Mouse (Mus musculus) brain, embryonic 18.5 days (tissue): Measurements from ENCODE around the gene Tmem198b.
"Not testable (repeated sequence)": the region's sequence is repeated elsewhere in the genome, so short reads cannot be mapped to it uniquely, and the experiment has no call there.

Experiments
- DNase-seq: peaks from one replicate; pipeline ENCODE4 v3.0.0-alpha.2; 2012; ENCODE audit warnings: low read depth, low spot score

The Tmem198b gene

DNA sequence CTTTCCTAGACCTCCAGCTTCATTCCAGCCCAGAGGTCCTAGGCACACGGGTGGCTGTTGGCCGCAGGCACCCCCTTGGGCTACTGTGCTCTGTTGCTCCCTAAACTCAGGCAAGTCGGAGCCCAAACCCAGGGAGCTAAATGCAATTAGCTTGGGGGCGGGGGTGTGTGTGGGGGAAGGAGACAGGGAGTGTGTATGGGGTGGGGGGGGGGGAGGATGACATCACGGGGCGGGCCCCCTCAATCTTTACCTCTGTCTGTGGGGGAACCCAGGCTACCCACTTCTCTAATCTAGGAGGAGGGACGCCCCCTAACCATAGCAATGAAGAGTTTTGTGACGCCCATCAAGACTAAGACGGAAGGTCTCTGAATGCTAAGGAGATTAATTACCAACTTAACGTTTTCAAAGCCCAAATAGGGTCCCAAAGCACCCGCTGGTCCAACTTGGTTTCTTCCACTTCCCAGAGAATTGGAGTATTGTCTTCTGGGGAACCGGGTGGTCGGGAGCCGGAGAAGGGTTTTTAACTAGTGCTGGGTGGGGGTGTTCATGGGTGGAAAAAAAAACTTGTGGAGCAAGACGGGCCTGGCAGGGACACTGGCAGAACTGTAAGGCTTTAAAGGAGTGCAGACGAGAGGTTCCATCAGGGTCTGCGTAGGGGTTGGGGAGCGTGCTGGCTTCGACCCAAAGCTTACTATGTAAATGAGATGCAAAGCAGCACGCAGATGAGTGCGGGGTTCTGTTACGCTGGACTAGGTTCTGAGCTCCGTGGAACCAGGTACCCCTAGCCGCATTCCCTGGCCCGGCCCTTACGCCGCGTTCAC is at the start of gene Tmem198b:
Gene Tmem198b, minus strand, starts transcription at position 100 of the 821 bp plus-strand sequence.
- peak; percentile 80 for DNase-seq

DNA sequence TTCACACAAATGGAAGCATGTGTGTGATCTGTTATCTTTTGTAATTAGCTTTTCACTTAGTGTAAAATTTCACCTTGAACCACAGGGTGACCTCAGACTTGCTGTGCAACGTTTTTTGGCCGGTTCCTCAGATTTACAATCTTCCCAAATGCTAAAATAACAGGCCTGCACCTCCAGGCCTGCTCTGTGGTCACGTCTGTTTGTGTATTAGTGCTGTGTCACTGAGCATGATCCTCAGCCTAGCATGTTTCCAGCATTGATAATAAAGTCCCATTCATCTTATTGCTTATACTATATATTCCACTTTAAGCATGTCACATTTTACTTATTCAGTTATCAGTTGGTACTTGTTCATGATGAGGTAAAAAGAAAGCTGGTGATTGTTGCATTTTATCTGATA is 46.2 kb upstream of the Tmem198b start:
- no peak for DNase-seq

DNA sequence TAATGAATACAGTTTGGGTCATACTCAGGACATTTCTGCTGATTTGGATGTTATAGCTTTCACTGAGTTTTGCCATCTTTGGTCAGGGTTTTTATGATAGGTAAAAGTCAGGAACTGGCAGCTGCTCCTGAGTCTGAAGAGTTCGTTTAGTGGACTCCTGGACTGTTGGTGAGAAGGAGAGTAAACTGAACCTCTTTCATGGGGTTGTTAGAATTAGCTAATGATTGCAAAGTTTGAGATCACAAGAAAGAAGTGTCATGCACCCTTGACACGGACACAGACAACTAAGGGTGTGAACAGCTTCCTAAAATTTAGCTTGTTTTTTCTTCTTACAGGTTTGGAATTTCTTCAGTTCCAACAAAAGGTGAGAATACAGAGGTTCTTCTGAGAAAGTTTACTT is 44.3 kb upstream of the Tmem198b start:
- DNase-seq = no peak

DNA sequence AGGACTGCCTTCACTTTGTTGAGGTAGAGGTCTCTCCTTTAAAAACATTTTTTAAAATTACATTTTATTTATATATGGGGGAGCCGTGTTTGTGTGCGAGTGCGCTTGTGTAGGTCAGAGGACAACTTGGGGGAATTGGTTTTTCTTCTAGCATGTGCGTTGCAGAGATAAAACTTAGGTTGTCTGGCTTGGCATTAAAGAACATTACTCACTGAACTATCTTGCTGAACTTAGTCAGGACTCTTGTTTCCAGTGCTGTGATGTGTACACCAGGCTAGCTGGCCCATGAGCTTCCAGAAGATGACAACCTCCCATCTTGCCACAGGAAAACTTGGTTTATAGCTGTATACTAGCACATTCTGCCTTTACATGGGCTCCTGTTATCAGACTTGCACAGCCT is 42.5 kb upstream of the Tmem198b start:
- no peak for DNase-seq

DNA sequence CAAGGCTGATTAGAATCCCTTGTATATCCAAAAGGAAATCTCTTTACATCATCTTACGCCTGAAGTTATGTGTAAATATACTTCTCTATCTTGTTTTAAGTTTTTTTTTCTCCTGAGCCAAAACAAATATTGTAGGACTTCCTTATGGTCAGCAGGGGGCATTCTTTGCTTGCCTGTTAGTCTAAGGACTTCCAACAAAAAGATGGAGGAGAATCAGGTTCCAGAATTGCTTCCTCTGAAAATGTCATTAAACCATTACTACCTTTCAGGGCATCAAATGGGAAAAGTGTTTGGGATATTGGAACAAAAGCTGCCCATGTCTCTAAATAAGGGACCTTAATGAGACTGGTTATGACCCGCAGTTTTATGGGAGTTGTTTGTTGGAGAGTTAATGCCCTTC is 41.3 kb upstream of the Tmem198b start:
- DNase-seq = peak; percentile 3

DNA sequence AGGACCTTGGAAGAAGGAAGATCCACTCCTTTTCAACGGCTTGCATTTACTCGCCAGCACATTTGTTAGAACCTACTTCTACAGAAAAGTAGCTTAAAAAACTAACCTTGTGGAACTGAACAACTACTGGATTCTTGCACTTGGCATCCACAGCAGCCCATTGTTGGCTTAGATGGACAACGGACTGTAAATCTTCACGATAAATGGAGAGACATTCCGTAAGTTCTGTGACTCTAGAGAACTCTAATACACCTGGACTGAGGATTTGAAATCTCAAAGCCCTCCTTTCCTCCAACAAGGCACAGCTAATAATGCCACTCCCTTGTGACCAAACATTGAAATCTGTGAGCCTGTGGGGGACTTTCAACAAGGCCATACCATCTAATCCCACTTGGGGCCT is 39.1 kb upstream of the Tmem198b start:
- no peak for DNase-seq

DNA sequence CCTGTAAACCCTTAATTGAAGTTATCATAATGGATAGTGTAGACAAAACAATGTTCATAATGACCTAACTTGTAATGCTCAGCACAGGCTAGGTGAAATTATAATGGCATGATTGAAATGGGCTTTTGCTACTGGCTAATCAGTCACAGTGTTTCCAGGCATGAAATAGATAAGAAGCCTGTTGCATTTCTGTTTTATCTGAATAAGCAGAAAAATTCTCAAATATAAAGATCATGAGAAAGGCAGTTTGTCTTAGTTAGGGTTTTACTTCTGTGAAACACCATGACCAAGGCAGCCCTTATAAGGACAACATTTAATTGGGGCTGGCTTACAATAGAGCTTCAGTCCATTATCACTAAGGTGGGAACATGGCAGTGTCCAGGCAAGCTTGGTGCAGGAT is 36.4 kb upstream of the Tmem198b start:
- DNase-seq = no peak

DNA sequence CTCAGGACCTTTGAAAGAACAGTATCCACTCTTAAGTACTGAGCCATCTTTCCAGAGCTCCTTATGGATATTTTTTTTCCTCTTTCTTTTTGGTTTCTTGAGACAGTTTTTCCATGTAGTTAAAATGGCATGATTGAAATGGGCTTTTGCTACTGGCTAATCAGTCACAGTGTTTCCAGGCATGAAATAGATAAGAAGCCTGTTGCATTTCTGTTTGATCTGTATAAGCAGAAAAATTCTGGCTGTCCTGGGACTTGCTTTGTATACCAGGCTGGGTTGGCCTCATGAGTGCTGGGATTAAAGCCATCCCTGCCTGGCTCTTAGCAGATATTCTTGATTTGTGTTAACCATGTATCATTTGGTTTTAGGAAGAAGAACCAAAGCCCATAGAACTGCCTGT is 35.3 kb upstream of the Tmem198b start:
- DNase-seq = no peak

DNA sequence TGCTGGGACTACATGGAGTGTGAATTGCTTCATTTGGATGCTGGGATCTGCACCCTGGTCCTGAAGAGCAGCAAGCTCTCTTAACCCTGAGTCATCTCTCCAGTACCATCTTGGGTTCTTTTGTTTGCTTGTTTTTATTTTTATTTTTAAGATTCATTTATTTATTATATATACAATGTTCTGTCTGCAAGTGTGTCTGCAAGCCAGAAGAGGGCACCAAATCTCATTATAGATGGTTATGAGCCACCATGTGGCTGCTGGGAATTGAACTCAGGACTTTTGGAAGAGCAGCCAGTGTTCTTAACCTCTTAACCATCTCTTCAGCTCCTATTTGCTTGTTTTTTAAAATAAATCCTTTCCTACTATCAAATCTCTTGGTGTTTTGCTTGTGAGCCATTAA is 33.2 kb upstream of the Tmem198b start:
- no peak for DNase-seq

DNA sequence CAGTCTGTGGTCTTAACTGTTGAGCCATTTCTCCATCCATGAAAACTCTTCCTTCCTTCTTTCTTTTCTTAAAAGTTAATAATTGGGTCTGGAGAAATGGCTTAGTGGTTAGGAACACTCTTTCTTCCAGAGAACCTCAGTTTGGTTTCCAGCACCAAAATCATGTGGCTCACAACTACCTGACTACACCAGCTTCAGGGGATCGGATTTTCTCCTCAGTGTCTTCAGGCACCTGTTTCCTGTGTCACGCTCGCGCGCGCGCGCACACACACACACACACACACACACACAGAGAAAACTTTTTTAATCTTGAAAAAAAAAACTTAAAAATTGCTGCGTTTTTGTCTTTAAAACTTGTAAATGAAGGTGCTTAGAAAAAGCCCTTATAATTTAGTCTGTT is 19.7 kb upstream of the Tmem198b start:
- DNase-seq = no peak

DNA sequence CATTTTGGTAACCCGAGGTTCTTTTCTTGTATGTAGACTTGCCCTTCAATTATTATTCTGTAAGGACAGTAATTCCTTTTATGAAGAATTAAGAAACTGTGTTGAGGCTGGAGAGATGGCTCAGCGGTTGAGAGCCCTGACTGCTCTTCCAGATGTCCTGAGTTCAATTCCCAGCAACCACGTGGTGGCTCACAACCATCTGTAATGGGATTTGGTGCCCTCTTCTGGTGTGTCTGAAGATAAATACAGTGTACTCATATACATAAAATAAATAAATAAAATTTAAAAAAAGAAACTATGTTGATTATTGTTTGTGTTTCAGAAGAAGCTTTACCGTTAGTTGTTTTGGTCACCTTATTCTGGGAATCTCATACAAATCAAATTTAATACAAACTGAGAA is 18.9 kb upstream of the Tmem198b start:
- not testable (repeated sequence) for DNase-seq

DNA sequence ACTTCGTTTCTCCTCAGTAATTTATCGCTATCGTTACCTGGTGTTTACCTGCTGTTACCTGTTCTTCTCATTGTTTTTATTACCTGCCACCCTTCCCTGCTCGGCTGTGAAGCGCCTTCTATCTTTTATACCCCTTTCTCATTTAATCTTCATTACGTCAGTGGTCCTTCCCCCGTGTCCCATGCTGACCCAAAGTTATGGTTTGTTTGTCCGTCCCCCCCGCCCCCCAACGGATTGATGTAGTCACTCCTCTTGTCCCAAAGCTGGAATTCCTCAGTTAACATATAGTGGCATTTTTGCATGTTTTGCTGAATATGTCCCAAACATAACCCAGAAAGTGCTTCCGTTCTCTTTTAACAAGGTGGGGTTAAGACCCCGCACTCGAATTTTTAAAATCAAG is 18.0 kb upstream of the Tmem198b start:
- no peak for DNase-seq

DNA sequence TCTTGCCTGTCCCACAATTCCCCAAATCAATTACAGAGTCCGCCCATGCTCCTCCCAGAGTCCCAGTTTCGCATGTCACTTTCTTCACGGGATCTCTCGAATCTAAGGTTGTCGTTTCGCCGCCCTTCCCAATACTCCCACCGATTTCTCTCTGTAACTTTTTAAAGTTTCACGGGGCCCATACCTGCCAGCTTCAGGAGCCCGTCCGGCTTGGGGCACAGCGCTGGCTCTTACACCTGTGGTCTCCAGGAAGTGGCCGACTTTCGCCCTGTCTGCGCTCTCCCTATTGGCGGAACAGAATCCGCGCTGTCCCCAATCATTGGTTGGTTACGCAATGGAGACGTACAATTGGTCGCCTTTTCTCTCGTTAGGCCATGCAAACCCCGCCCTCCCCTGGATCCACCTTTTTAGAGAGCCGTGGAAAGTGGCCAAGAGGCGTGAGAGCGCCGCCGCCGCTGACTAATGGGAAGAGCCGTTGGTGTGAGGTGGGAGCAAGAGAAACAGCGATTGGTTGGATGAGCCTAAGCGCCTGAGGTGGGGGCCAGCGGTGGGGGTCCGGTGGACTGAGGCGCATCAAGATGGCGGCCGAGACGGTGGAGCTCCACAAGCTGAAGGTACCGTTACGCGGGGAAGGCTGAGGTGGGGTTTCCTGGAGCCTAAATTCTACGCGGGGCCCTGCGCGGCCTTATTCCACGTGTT is 17.3 kb upstream of the Tmem198b start, which contains the start of gene Ormdl2:
Gene Ormdl2, minus strand, starts transcription at position 288 of the 699 bp plus-strand sequence.
- peak; percentile 98 for DNase-seq

DNA sequence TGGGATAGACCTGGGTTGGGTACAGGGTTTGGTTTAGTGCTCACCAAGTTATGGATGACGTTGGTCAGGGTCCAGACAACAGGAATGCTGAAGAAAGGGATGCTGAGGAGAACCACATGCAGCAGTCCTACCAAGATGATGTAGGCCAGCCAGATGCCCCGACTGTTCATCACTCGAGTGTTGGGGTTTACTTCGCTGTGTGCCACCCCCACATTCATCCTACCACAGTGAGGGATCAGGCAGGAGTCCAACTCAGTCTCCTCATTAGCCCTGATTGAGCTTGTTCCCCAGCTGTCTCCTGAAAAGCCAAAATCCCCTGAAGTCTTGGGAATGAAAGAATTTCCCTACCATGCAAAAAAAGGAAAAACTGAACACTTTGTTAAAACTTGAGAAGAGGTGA is 16.0 kb upstream of the Tmem198b start:
- no peak for DNase-seq

DNA sequence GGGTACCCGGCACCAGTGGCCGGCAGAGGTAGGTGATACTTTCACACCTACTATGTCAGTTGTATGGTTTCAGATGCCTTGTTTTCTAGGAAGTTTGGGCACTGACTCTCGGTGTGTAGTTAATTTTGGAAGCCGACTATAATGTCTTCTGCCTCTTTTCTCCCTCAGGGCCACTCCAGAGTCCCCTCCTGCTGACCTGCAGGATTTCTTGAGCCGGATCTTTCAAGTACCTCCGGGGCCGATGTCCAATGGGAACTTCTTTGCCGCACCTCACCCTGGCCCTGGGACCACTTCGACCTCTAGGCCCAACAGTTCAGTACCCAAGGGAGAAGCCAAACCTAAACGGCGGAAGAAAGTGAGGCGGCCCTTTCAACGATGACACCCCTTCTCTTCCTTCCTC is 12.9 kb upstream of the Tmem198b start, which contains the start of gene Sarnp:
Gene Sarnp, plus strand, starts transcription at position 301 of the 400 bp plus-strand sequence.
- DNase-seq = no peak

DNA sequence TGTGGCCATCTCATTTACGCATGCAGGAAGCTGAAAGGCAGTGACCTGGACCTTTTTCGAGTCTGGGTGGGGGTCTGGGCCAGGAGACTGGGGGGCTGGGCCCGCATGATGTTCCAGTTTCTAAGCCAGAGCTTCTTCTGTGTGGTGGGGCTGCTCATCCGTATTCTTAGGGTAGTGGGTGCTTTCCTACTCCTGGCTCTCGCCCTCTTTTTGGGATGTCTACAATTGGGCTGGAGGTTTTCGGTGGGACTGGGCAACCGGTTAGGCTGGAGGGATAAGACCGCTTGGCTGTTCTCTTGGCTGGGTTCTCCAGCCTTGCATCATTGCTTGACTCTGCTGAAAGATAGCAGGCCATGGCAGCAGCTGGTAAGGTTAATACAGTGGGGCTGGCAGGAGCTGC is 2.8 kb upstream of the Tmem198b start:
- DNase-seq = no peak

DNA sequence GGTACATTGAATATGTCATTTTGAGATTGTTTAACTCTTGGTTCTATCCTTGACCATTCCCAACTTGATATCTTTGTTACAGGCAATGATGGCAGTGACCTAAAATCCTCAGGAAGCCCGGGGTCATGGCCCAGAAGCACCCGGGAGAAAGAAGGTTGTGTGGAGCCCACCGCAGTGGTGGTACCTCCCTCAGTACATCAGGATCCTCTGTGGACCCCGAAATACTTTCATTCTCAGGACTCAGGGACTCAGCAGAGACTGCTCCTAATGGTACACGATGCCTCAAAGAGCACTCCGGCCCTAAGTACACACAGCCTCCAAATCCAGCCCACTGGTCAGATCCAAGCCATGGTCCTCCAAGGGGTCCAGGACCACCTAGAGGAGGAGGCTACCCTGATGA is 1.9 kb upstream of the Tmem198b start:
- DNase-seq = no peak

DNA sequence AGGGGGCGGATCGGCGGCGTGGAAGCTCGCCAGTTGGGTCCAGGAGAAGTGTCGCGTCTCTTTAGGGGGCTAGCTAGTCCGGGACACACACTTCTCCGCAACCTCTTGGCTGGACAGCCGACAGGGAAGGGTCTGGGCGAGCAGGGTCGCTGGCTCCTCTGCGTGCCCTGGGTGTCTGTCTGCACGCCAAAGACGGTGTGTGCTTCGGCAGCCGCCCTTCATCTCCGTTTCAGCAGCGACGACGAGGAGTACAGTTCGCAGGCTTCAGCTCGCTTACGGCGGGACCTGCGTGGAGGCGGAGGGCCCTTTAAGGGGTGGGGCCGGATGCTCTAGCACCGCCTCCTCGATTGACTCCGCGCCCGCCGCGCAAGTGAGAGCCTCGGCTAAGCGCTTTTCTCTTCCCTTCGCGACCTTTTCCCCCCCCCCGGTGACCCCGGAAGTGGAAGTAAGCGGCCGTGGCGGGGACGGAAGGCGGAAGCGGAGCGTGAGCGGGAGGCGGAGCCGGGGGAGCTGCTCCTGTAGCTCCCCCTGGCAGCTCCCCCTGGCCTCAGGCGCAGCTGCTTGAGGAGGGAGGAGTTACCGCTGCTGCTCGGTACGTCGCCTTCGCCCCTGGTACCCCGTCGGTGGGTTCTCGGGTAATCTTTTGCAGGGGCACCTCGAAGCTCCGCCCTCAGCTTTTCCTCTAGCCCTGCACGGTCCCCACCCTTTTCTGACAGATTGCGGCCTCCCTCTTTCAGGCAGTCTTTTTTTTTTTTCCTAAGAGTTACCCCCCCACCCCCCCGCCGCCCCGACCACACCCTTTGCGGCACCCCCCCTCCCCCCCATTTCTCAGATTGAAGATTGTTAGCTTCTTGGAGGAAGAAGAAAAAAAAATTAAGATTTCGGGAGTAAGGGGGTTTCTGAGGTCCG is 1.2 kb upstream of the Tmem198b start:
- peak; percentile 97 for DNase-seq

DNA sequence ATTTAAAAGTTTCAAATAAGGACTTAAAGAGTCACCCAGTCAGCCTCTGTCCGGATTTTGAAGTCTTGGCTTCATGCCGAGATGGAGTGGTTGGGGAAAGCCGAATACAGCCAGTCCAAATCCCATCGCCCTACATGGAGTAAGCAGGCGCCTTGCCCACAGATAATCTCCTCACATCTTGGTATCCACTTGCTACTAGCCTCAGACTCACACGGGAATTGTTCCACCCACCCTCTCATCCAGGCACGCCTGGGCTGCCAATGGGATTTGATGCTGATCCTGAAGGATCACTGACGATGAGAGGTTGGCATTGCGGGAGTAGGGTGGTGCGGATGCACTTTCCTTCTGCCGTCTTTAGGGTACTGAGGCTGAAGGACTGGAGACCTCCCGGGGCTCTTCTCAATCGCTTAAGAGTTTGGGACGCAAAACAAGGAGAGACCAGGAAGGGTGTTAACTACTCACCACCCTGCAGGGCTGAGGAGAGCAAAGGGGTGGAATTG is 349 bp downstream of the Tmem198b start, which contains the start of gene Dnajc14:
Gene Dnajc14, plus strand, starts transcription at position 292 of the 500 bp plus-strand sequence.
- peak; percentile 42 for DNase-seq

DNA sequence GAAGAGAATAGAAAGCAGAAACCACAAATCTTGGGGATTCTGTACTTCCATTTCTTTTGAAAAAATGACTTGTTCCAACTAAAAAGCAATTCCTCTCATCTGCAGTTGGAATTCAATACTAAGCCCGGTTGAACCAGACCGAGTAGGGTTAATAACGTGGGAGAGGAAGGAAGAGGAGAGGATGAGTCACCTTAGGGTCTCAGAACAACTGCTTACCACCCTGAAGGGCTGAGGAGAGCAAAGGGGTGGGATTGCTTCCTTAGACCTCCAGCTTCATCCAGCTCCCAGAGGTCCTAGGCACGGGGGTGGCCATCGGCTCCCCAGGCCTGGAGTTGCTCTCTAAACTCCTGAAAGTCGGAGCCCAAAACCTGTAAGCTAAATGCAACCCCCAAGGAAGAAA is 809 bp downstream of the Tmem198b start:
- DNase-seq = no peak

DNA sequence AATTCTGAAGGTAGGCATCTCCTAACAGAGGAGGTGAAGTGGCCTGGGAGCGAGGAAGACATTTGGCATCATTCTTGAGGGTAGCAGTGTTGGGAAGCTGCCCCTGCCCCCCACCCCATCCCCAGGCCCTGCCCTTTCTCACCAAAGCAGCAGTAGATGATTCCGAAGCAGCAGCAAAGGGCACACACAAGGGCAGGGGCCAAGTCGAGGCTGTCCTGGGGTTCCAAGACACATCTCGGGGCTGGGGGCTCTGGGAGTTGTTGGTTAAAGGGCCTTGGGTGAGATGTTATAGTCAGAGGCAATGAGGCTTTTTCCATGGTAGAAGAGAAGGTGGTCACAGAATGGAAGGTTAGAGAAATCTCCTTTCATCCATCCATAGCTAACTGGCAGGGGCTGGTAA is 1.2 kb downstream of the Tmem198b start:
- no peak for DNase-seq
